ENCODE assay signal across 30 mouse cellular contexts in the genomic region with DNA sequence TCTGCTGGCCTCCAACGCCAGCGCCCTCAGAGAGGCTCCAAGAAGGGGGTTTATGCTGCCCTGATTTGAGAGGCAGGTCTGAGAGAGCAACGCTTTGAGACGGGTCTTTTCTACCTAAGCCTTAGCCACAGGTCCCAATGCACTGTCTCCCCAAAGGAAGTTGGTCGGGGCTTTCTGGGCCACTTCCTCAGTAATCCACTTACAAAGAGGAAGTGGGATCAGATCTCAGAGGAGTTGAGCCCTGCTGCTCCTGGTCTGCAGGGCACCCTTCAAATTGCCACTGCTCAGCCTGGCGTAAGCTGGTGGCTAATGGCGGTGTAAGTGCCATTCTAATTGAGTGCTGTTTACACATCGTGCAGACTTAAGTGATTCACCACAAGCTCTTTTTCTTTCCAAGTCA. TPM values are rescaled to one million over a fixed set of nuclear protein-coding genes. Genes with fewer than 3 reads are reported as not detected.
DNase-seq lines count a peak whose midpoint lies in the region; ATAC-seq and TF ChIP-seq lines count a peak whose summit lies in the region.
"Had no signal": no experiment of that assay in that cellular context is flagged by ENCODE, and none has a peak within 500 bp of the region (broad histone marks: within the 10 kb centered on the region; RNA-seq: fewer than 3 reads in every experiment).

No protein-coding gene starts in this region.

- no peak overlapping the region for H3K4me3 ChIP-seq in lung, postnatal 0 days (ENCODE audit: low read depth, low read length)
- H3K4me3 ChIP-seq: heart, adult 2 months; heart, embryonic 13.5 days; intestine, embryonic 15.5 days; limb, embryonic 13.5 days; liver, embryonic 13.5 days; myocyte; neural tube, embryonic 13.5 days had no signal

- peak; percentile 31 for DNase-seq in lung, postnatal 0 days (ENCODE audit: low spot score)
- no peak for DNase-seq in lung, postnatal 14 days
- DNase-seq in brain, embryonic 14.5 days (ENCODE audit: low read depth) = peak; percentile 42
- no peak for DNase-seq in thymus, postnatal 25 days
- DNase-seq in kidney, postnatal 14 days = no peak
- DNase-seq in yolk sac, embryonic 10.5 days (ENCODE audit: low spot score) = no peak
- DNase-seq: adrenal gland, adult 2 months; cerebellum, adult 8-10 months; cerebellum, postnatal 36 days; gastrocnemius, postnatal 14 days; heart, adult 2 months; heart, postnatal 14 days; kidney, adult 9 months; kidney, postnatal 25 days; layer of hippocampus, postnatal 36 days; liver, embryonic 13.5 days; lung, embryonic 14.5 days; midbrain, embryonic 14.5 days; right cerebral cortex, postnatal 14 days; thymus, postnatal 14 days had no signal

- no peaks in the 10 kb centered on the region for H3K4me1 ChIP-seq in lung, postnatal 0 days (ENCODE audit: insufficient read depth, low read depth, low read length)
- H3K4me1 ChIP-seq: liver, embryonic 13.5 days had no signal

- TF ChIP-seq EP300 in lung, postnatal 0 days (IDR thresholded peaks at IDR 0.05) = no peak

- H3K9ac ChIP-seq in lung, postnatal 0 days (replicated peaks; ENCODE audit: low read depth) = no peak overlapping the region
- H3K9ac ChIP-seq: heart, embryonic 13.5 days; hindbrain, embryonic 14.5 days; intestine, embryonic 15.5 days; limb, embryonic 13.5 days; liver, embryonic 13.5 days; lung, embryonic 14.5 days; neural tube, embryonic 13.5 days had no signal

- no peaks in the 10 kb centered on the region for H3K36me3 ChIP-seq in lung, postnatal 0 days (ENCODE audit: insufficient read depth, low read length)
- H3K36me3 ChIP-seq: heart, embryonic 13.5 days; intestine, embryonic 15.5 days; limb, embryonic 13.5 days; liver, embryonic 13.5 days; neural tube, embryonic 13.5 days had no signal

- no peak for ATAC-seq in lung, postnatal 0 days
- peak; percentile 8 for ATAC-seq in inflammation-experienced regulatory T-cells, adult 6 months
- peak; percentile 53; the same call in 1 of the 2 replicates for ATAC-seq in monocyte, adult 5-6 weeks (replicated peaks; ENCODE audit: insufficient number of reproducible peaks, low FRiP score, low TSS enrichment, poor library complexity, severe bottlenecking)
- ATAC-seq: forebrain, embryonic 16.5 days; intestine, embryonic 15.5 days; Patski had no signal

- no peak overlapping the region for H3K27ac ChIP-seq in lung, postnatal 0 days (ENCODE audit: low read length)
- H3K27ac ChIP-seq: heart, adult 2 months; heart, embryonic 13.5 days; hindbrain, embryonic 14.5 days; intestine, embryonic 15.5 days; limb, embryonic 13.5 days; liver, embryonic 13.5 days had no signal

- no peaks in the 10 kb centered on the region for H3K9me3 ChIP-seq in lung, postnatal 0 days (ENCODE audit: low read length)
- H3K9me3 ChIP-seq: heart, embryonic 13.5 days; intestine, embryonic 15.5 days; limb, embryonic 13.5 days; liver, embryonic 13.5 days; neural tube, embryonic 13.5 days had no signal

- 45% methylated on average over 8 of the region's 8 CpGs for WGBS in lung, postnatal 0 days

- TF ChIP-seq POLR2A in brain, embryonic 14.5 days (IDR thresholded peaks at IDR 0.05; ENCODE audit: borderline replicate concordance, extremely low read depth, insufficient read depth, insufficient read length, poor library complexity, severe bottlenecking) = no peak

- TF ChIP-seq CTCF in lung, postnatal 0 days (IDR thresholded peaks at IDR 0.05) = no peak
- TF ChIP-seq CTCF in brain, embryonic 14.5 days (IDR thresholded peaks at IDR 0.05; ENCODE audit: borderline replicate concordance, extremely low read depth, insufficient read depth, insufficient read length) = no peak

- no peak overlapping the region for H3K4me2 ChIP-seq in lung, postnatal 0 days (replicated peaks; ENCODE audit: low read depth, low read length)
- H3K4me2 ChIP-seq: heart, embryonic 13.5 days; hindbrain, embryonic 14.5 days; intestine, embryonic 15.5 days; limb, embryonic 13.5 days; liver, embryonic 13.5 days; lung, embryonic 14.5 days; neural tube, embryonic 13.5 days had no signal

- no peaks in the 10 kb centered on the region for H3K27me3 ChIP-seq in lung, postnatal 0 days (replicated peaks; ENCODE audit: insufficient read depth, low read length)
- H3K27me3 ChIP-seq: intestine, embryonic 15.5 days; limb, embryonic 13.5 days; liver, embryonic 13.5 days had no signal

RNA-seq across cellular contexts. Expression of a gene that starts 45.7 kb away (rescaled TPM):
- 0.54 and 1.1 TPM in 2 replicates for polyA plus RNA-seq in lung, postnatal 0 days (2015; fragmentation: Nextera tagmentation; extraction: Ambion mirVana)
- 192 and 195 TPM in 2 replicates for polyA plus RNA-seq in brain, embryonic 14.5 days (2012; rRNA removed)
- under 1 TPM in 1 of 3 experiments, not detected in 2; 0.09 TPM for polyA plus RNA-seq in inflammation-experienced regulatory T-cells, adult 6 months (2017; shearing (Covaris generic))
- 0.32 TPM in 1 of 3 replicates, not detected in the others for total RNA-seq in monocyte, adult 5-6 weeks (2017)
- polyA plus RNA-seq: myocyte, Patski had no signal

Comparison
In these comparisons a context has a peak if more than half of its experiments do, and no peak if none do; other contexts are left out.
1. DNase-seq: peak in lung, postnatal 0 days (single experiment) and brain, embryonic 14.5 days (single experiment); none in lung, postnatal 14 days (single experiment), thymus, postnatal 25 days (single experiment), kidney, postnatal 14 days (single experiment) and yolk sac, embryonic 10.5 days (single experiment).
2. RNA of a gene that starts 45.7 kb away (polyA plus RNA-seq): 192 to 195 TPM in brain, embryonic 14.5 days; 0.54 to 1.1 TPM in lung, postnatal 0 days and 0.09 TPM in inflammation-experienced regulatory T-cells, adult 6 months; every median in the first group is over 10 times any median in the second.